Mouse (Mus musculus): Measurements from ENCODE around the gene Hoxa10.

DNA sequence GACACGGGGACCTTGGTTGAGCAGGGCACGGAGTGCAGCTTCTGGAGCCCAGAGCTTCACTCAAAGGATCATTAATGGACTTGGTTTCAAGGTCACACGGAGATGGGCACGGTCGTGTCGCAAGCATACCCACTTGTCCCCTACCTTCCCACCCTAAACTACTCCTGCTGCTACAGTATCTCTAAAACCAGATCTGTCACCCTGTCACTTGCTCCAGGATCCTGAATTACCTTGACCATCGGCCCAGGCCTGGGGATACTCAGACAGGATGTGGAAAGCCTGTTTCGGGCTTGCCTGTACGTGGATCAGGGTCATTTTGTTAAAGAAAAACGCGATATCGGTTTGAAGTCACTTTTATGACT lies 31.0 kb downstream of the Hoxa10 start:
- TF ChIP-seq POLR2A (IDR thresholded peaks at IDR 0.05; ENCODE audit: insufficient read length, low read depth): no peak
- no peak for TF ChIP-seq MAX (IDR thresholded peaks at IDR 0.05; ENCODE audit: low read depth)
